Mouse (Mus musculus) embryonic facial prominence, embryonic 10.5 days (tissue): ENCODE data around the gene Samd13. TPM values are rescaled to one million over a fixed set of nuclear protein-coding genes. Genes with fewer than 3 reads are reported as not detected.

Experiments used
- DNase-seq: peaks from one replicate; pipeline ENCODE4 v3.0.0-alpha.2; 2017; ENCODE audit warnings: low spot score
- H3K27ac ChIP-seq: fragments of 300-500 bp; sonication (generic); replicated peaks from 2 replicates; pipeline ENCODE4 v1.5.1; 2016; ENCODE audit warnings: mild to moderate bottlenecking
- H3K27me3 ChIP-seq: fragments of 300-500 bp; sonication (generic); replicated peaks from 2 replicates; pipeline ENCODE4 v1.6.1; 2016; ENCODE audit warnings: low read depth, mild to moderate bottlenecking; ENCODE audit not compliant: poor library complexity, severe bottlenecking
- H3K36me3 ChIP-seq: fragments of 300-500 bp; sonication (generic); replicated peaks from 2 replicates; pipeline ENCODE4 v1.6.1; 2016; ENCODE audit warnings: mild to moderate bottlenecking, moderate library complexity
- H3K4me1 ChIP-seq: fragments of 300-500 bp; sonication (generic); 2 replicates; pipeline ENCODE4 v1.6.1; 2016
- H3K4me3 ChIP-seq: fragments of 300-500 bp; sonication (generic); 2 replicates; pipeline ENCODE4 v1.5.1; 2016; ENCODE audit warnings: mild to moderate bottlenecking, moderate library complexity
- H3K9me3 ChIP-seq: fragments of 300-500 bp; sonication (generic); 2 replicates; pipeline ENCODE4 v1.6.1; 2016; ENCODE audit warnings: mild to moderate bottlenecking
- WGBS: fragments of 180-500 bp; shearing (Covaris S2); methylation state at CpG from one replicate; pipeline ENCODE4 v1.1.7; 2016; 5-methylcytosine and 5-hydroxymethylcytosine counted together
- polyA plus RNA-seq: library from polyadenylated mRNA; unstranded; fragments of >200 nt; fragmentation: Nextera tagmentation; extraction: Ambion mirVana; gene quantifications from 2 replicates; pipeline ENCODE4 v1.2.1, GENCODE M21; 2016

The Samd13 gene
- polyA plus RNA-seq, 1 experiment from 2014 or later = 0.92 TPM

DNA sequence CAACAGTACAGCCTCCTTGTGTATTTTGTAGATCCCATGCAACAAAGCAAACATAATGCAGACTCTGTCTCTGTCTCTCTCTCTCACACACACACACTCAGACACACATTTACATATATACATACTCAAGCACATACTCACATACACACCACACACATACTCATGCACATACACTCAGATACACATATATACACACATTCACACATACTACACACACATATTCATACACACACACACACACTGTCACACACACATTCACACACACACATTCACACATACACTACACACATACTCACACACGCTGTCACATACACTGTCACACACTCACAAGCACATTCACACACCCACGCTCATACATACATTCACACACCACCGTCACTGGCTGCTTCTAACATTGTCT lies 82.9 kb downstream of the Samd13 start:
- H3K4me1 ChIP-seq = no peaks in the 10 kb centered on the region
- H3K27ac ChIP-seq = no peak overlapping the region
- H3K9me3 ChIP-seq = no peaks in the 10 kb centered on the region
- no peak overlapping the region for H3K4me3 ChIP-seq
- DNase-seq = no peak
- 95% methylated on average over 3 of the region's 3 CpGs for WGBS
- no peaks in the 10 kb centered on the region for H3K36me3 ChIP-seq
- H3K27me3 ChIP-seq = no peaks in the 10 kb centered on the region

DNA sequence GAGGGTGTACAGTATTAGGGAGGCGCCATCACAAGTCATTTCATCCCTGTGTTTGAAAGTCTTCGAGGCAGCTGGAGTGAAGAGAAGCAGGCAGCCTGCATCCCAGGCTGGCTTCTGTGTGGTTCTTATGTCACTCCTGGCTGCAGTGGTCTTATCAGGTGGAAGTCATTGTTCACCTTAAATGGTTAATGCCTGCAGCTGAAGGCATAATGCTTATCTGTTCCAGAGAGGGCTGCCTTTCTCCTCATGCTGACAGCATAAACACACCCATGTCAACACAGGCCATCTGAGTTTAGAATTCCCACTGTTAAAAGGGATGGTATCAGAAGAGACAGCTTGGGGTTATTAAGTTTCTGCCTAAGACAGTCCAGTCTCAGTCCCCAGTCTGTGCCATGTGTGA lies 84.2 kb downstream of the Samd13 start:
- DNase-seq = no peak
- Histone ChIP-seq H3K4me3 (no peak overlapping the region), H3K27ac (no peak overlapping the region), H3K36me3 (no peaks in the 10 kb centered on the region), H3K9me3 (no peaks in the 10 kb centered on the region), H3K4me1 (no peaks in the 10 kb centered on the region), H3K27me3 (no peaks in the 10 kb centered on the region)
- 93% methylated on average over 2 of the region's 2 CpGs for WGBS

DNA sequence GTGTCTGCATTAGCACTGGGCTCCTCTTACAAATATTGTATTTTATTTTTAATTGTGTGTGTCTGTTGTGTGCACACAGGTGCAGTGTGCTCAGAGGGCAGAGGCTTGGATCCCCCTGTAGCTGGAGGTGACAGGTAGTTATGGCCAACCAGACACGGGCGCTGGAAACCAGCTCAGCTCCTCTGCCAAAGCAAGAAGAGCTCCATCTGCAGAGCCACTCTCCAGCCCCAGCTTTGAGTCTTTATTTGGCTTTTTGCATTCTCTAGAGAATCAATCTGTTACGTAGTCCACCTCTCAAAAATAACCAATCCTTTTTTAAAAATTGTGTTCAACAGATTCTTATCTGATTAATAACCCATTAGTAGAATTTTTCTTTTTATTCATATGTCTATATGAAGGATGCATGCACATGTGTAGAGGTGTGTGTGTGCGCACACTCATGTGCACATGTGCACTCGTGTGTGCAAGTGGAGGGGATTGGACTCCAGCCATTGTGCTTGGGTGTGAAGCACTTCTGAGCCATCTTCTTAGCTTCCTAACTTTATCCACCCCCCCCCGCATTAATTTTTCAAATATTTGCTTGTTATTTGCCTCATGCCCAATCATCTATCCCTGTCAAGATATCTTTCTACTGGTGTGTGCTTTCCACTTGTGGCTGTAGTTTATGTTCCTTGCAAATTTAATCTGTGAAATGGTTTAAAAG lies 86.0 kb downstream of the Samd13 start:
- Histone ChIP-seq H3K9me3 (no peaks in the 10 kb centered on the region), H3K36me3 (no peaks in the 10 kb centered on the region), H3K4me3 (no peak overlapping the region), H3K4me1 (no peaks in the 10 kb centered on the region), H3K27ac (no peak overlapping the region), H3K27me3 (no peaks in the 10 kb centered on the region)
- 89% methylated on average over 6 of the region's 6 CpGs for WGBS
- DNase-seq = no peak

DNA sequence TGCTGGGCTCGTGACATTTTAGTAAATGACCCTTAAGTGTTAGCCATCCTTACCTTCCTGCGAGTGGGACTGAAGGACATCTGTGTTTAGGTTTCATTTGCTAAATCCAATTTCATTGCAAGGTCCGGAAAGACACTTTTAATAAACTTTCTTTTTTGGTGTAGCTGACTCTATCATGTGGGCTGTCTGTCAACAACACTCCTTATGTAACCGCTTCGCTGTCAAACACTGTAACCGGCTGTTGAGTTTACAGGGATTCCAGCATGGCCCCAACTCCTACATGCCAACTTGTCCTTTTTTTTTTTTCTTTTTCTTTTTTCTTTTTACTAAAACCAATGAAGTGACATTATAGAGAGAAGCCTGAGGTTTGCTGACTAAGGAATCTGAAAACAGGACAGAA lies 87.0 kb downstream of the Samd13 start:
- DNase-seq = no peak
- no peak overlapping the region for H3K27ac ChIP-seq
- H3K4me1 ChIP-seq = no peaks in the 10 kb centered on the region
- no peak overlapping the region for H3K4me3 ChIP-seq
- 84% methylated on average over 6 of the region's 6 CpGs for WGBS
- H3K36me3 ChIP-seq = no peaks in the 10 kb centered on the region
- H3K9me3 ChIP-seq = no peaks in the 10 kb centered on the region
- H3K27me3 ChIP-seq = no peaks in the 10 kb centered on the region

DNA sequence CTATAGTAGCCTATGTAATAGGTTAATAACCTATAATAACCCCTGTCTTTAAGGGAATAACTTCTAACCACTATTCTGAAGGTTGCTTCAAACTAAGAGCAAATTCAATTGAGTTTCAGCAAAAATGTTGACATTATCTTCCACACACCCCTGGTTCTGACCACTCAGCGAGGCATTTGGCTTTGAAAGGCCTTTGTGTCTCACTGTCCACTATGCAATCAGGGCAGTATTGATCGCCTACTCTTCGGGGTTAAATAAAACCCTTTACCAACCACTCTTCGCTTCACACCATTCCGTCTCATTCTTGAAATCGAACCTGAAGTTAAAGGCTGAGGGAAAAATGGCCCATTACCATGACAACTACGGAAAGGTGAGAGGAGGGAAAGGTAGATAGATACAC lies 88.5 kb downstream of the Samd13 start:
- Histone ChIP-seq H3K9me3 (no peaks in the 10 kb centered on the region), H3K4me3 (no peak overlapping the region), H3K27ac (no peak overlapping the region), H3K36me3 (no peaks in the 10 kb centered on the region), H3K27me3 (no peaks in the 10 kb centered on the region), H3K4me1 (no peaks in the 10 kb centered on the region)
- DNase-seq = no peak
- 88% methylated on average over 7 of the region's 7 CpGs for WGBS

DNA sequence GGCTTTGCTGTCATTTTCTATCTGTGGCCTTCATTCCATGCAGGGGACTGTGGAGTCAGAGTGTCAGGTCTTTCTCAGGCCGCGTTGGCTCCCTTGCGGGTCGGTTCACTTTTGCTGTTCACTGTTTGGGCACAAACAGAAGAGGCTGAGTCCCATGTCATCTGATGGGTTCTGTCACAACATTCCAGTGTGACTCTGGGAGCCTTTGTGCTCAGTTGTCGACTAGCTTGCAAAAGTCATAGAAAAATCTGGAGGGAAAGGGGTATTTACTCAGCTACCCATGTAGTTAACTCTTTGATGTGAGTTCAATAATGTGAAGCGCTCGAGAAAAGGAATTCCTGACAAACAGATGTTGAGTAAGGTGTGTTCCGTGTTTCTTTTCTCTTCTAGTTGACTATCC lies 89.0 kb downstream of the Samd13 start:
- WGBS = 88% methylated on average over 8 of the region's 8 CpGs
- no peak overlapping the region for H3K27ac ChIP-seq

DNA sequence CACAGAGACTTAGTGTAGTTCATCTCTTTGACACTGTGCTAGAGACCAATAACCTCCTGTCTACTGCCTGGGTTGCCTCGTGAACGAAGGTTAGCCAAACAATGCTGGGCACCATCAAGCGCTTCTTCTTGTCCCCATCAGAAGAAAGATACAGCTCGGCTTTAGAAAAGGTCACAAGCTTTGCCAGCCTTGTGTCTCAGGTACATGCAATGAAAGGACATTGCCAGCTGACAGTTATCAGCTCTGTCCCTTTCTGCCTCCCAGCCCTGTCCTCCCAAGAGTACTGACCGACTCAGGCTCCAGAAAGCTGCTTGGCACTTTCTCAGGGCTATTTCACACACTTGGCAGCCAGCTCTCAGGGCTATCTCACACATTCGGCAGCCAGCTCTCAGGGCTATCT lies 90.0 kb downstream of the Samd13 start:
- no peak for DNase-seq
- H3K9me3 ChIP-seq = no peaks in the 10 kb centered on the region
- H3K4me1 ChIP-seq = no peaks in the 10 kb centered on the region
- H3K27ac ChIP-seq = no peak overlapping the region
- WGBS = 88% methylated on average over 6 of the region's 6 CpGs
- H3K27me3 ChIP-seq = no peaks in the 10 kb centered on the region
- H3K4me3 ChIP-seq = no peak overlapping the region
- no peaks in the 10 kb centered on the region for H3K36me3 ChIP-seq

More for the DNA sequence above, 89.0 kb downstream of the Samd13 start:
- no peak for DNase-seq
- H3K27me3 ChIP-seq = no peaks in the 10 kb centered on the region
- no peaks in the 10 kb centered on the region for H3K4me1 ChIP-seq
- no peak overlapping the region for H3K4me3 ChIP-seq
- no peaks in the 10 kb centered on the region for H3K9me3 ChIP-seq
- H3K36me3 ChIP-seq = no peaks in the 10 kb centered on the region

Other genes starting within 250 kb of the Samd13 start
- gene Ctbs, start 235.8 kb downstream of the Samd13 start, polyA plus RNA-seq = 4.4 and 5.2 TPM in 2 replicates
- 6.0 and 7.4 TPM in 2 replicates for gene Spata1, start 185.8 kb downstream of the Samd13 start, polyA plus RNA-seq
- 1,248 and 1,288 TPM in 2 replicates for gene Gng5, start 185.8 kb downstream of the Samd13 start, polyA plus RNA-seq
- gene Rpf1, start 164.2 kb downstream of the Samd13 start, polyA plus RNA-seq = 65.8 and 66.6 TPM in 2 replicates
- gene Uox, start 115.2 kb downstream of the Samd13 start, polyA plus RNA-seq = not detected in 2 replicates
- not detected in 2 replicates for gene Dnase2b, start 70.0 kb downstream of the Samd13 start, polyA plus RNA-seq
- gene 4930503B20Rik, start 34.3 kb downstream of the Samd13 start, polyA plus RNA-seq = not detected in 2 replicates
- gene Prkacb, start 127.4 kb upstream of the Samd13 start, polyA plus RNA-seq = 64.3 and 67.6 TPM in 2 replicates
- 4.8 and 6.3 TPM in 2 replicates for gene Ttll7, start 166.8 kb upstream of the Samd13 start, polyA plus RNA-seq